In the genomic region with DNA sequence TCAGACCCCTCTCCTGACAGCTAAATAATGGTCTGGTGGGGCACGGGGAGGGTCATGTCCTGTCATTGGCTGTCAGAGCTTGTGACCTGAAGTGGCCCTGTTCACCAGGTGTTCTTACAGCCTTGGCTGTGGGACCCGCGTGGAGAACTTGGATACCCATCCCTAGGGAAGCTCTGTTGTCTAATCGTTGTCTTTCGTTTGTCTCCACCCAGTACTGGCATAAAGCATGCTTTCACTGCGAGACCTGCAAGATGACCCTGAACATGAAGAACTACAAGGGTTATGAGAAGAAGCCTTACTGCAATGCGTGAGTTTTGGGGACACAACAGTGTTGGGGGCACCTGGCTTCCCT, we compare ENCODE assay signal across 11 mouse cellular contexts. TPM values are rescaled to one million over a fixed set of nuclear protein-coding genes. Genes with fewer than 3 reads are reported as not detected.
A peak's percentile ranks its signal among the peaks of the same experiment; 100 is the strongest.
DNase-seq lines count a peak whose midpoint lies in the region; ATAC-seq lines count a peak whose summit lies in the region.
"Had no signal": no experiment of that assay in that cellular context is flagged by ENCODE, and none has a peak within 500 bp of the region (broad histone marks: within the 10 kb centered on the region; RNA-seq: fewer than 3 reads in every experiment).

No protein-coding gene starts in this region.

- peaks cover 13% of the 10 kb centered on the region; the same call in 1 of the 2 replicates for H3K36me3 ChIP-seq in lung, embryonic 15.5 days
- peaks cover 8% of the 10 kb centered on the region; the same call in 1 of the 2 replicates for H3K36me3 ChIP-seq in intestine, embryonic 15.5 days
- H3K36me3 ChIP-seq in stomach, embryonic 16.5 days (ENCODE audit: control insufficient read depth, insufficient read depth, low read length) = no peaks in the 10 kb centered on the region

- H3K27me3 ChIP-seq in lung, embryonic 15.5 days = no peaks in the 10 kb centered on the region
- H3K27me3 ChIP-seq in intestine, embryonic 15.5 days (replicated peaks) = no peaks in the 10 kb centered on the region
- no peaks in the 10 kb centered on the region for H3K27me3 ChIP-seq in stomach, embryonic 16.5 days (ENCODE audit: control insufficient read depth, insufficient read depth, low read length)

- peak overlapping the region; percentile 89 for H3K27ac ChIP-seq in lung, embryonic 15.5 days
- H3K27ac ChIP-seq in intestine, embryonic 15.5 days = peak overlapping the region; percentile 86; the same call in 1 of the 2 replicates
- peak overlapping the region; percentile 84; the same call in 1 of the 2 replicates for H3K27ac ChIP-seq in stomach, embryonic 16.5 days (ENCODE audit: low read length)

- 57% methylated on average over 7 of the region's 7 CpGs for WGBS in lung, embryonic 15.5 days
- 58% methylated on average over 7 of the region's 7 CpGs for WGBS in intestine, embryonic 15.5 days
- WGBS in stomach, embryonic 16.5 days = 56% methylated on average over 7 of the region's 7 CpGs

- no peaks in the 10 kb centered on the region for H3K9me3 ChIP-seq in lung, embryonic 15.5 days
- no peaks in the 10 kb centered on the region for H3K9me3 ChIP-seq in intestine, embryonic 15.5 days
- H3K9me3 ChIP-seq in stomach, embryonic 16.5 days (replicated peaks; ENCODE audit: control insufficient read depth, low read length) = no peaks in the 10 kb centered on the region

- H3K4me2 ChIP-seq in lung, embryonic 15.5 days = peak overlapping the region; percentile 52
- peak overlapping the region; percentile 51 for H3K4me2 ChIP-seq in intestine, embryonic 15.5 days (replicated peaks)
- no peak overlapping the region; the same call in 1 of the 2 replicates for H3K4me2 ChIP-seq in stomach, embryonic 16.5 days (ENCODE audit: low read depth, low read length)

- H3K4me3 ChIP-seq in lung, embryonic 15.5 days = no peak overlapping the region
- H3K4me3 ChIP-seq in intestine, embryonic 15.5 days (replicated peaks) = no peak overlapping the region
- no peak overlapping the region for H3K4me3 ChIP-seq in stomach, embryonic 16.5 days (replicated peaks; ENCODE audit: low read length)

- no peak overlapping the region for H3K9ac ChIP-seq in lung, embryonic 15.5 days
- H3K9ac ChIP-seq in intestine, embryonic 15.5 days = no peak overlapping the region
- H3K9ac ChIP-seq in stomach, embryonic 16.5 days (ENCODE audit: low read length) = 0 out of 2 replicates have a peak overlapping the region, but pooled peaks have one; percentile 51
- H3K9ac ChIP-seq: liver, postnatal 0 days had no signal

- DNase-seq in cerebellum, adult 9-10 months = peak; percentile 40
- DNase-seq in cerebellum, postnatal 36 days = no peak
- no peak for DNase-seq in lung, adult 18-20 months
- DNase-seq in layer of hippocampus, postnatal 36 days = no peak
- no peak for DNase-seq in frontal cortex, adult 2 months (ENCODE audit: extremely low spot score in 1 of 2, low spot score in 1 of 2)
- DNase-seq: thymus, postnatal 14 days had no signal

- peaks cover 98% of the 10 kb centered on the region for H3K4me1 ChIP-seq in lung, embryonic 15.5 days
- H3K4me1 ChIP-seq in intestine, embryonic 15.5 days (replicated peaks) = peaks cover 88% of the 10 kb centered on the region
- peaks cover 80% of the 10 kb centered on the region for H3K4me1 ChIP-seq in stomach, embryonic 16.5 days (ENCODE audit: control insufficient read depth, insufficient read depth, low read length)

- ATAC-seq in lung, embryonic 15.5 days (ENCODE audit: borderline replicate concordance, extremely low read depth, low FRiP score, low TSS enrichment) = no peak
- ATAC-seq in intestine, embryonic 15.5 days = no peak
- no peak for ATAC-seq in stomach, embryonic 16.5 days (ENCODE audit: insufficient read depth, low FRiP score)
- ATAC-seq: liver, postnatal 0 days had no signal

RNA-seq across cellular contexts. Expression of gene Lasp1, which starts 7.8 kb away (rescaled TPM):
- 153 and 160 TPM in 2 replicates for polyA plus RNA-seq in lung, embryonic 15.5 days (2015; fragmentation: Nextera tagmentation; extraction: Ambion mirVana)
- polyA plus RNA-seq in intestine, embryonic 15.5 days (2015; fragmentation: Nextera tagmentation; extraction: Ambion mirVana) = 123 and 126 TPM in 2 replicates
- polyA plus RNA-seq in stomach, embryonic 16.5 days (2015; fragmentation: Nextera tagmentation; extraction: Ambion mirVana) = 130 and 143 TPM in 2 replicates
- 10 to 100 TPM; 98.0 to 98.2 TPM for total RNA-seq in layer of hippocampus, postnatal 36 days (2021)
- polyA plus RNA-seq in frontal cortex, adult 2 months (2012; rRNA removed) = 108 and 111 TPM in 2 replicates

RNA-seq across cellular contexts. Expression of gene Rpl23, which starts 24.4 kb away (rescaled TPM):
- 457 and 490 TPM in 2 replicates for polyA plus RNA-seq in lung, embryonic 15.5 days (2015; fragmentation: Nextera tagmentation; extraction: Ambion mirVana)
- 530 and 606 TPM in 2 replicates for polyA plus RNA-seq in intestine, embryonic 15.5 days (2015; fragmentation: Nextera tagmentation; extraction: Ambion mirVana)
- 439 and 586 TPM in 2 replicates for polyA plus RNA-seq in stomach, embryonic 16.5 days (2015; fragmentation: Nextera tagmentation; extraction: Ambion mirVana)
- total RNA-seq in layer of hippocampus, postnatal 36 days (2021) = 100 to 1,000 TPM; 355 TPM
- polyA plus RNA-seq in frontal cortex, adult 2 months (2012; rRNA removed) = 342 and 345 TPM in 2 replicates

RNA-seq across cellular contexts. Expression of gene 1700001P01Rik, which starts 30.9 kb away (rescaled TPM):
- 0.85 TPM in 1 of 2 replicates, not detected in the other for polyA plus RNA-seq in lung, embryonic 15.5 days (2015; fragmentation: Nextera tagmentation; extraction: Ambion mirVana)
- polyA plus RNA-seq in intestine, embryonic 15.5 days (2015; fragmentation: Nextera tagmentation; extraction: Ambion mirVana) = 0.24 TPM in 1 of 2 replicates, not detected in the other
- not detected in 2 replicates for polyA plus RNA-seq in stomach, embryonic 16.5 days (2015; fragmentation: Nextera tagmentation; extraction: Ambion mirVana)
- total RNA-seq in layer of hippocampus, postnatal 36 days (2021) = 1 to 10 TPM in 1 of 2 experiments, under 1 TPM in 1; 0.60 to 1.3 TPM
- polyA plus RNA-seq in frontal cortex, adult 2 months (2012; rRNA removed) = 0.34 and 0.78 TPM in 2 replicates
- polyA plus RNA-seq: embryonic facial prominence, embryonic 14.5 days; liver, postnatal 0 days had no signal

RNA-seq across cellular contexts. Expression of gene B230217C12Rik, which starts 34.0 kb away (rescaled TPM):
- 4.2 and 4.4 TPM in 2 replicates for polyA plus RNA-seq in lung, embryonic 15.5 days (2015; fragmentation: Nextera tagmentation; extraction: Ambion mirVana)
- polyA plus RNA-seq in intestine, embryonic 15.5 days (2015; fragmentation: Nextera tagmentation; extraction: Ambion mirVana) = 5.2 and 5.3 TPM in 2 replicates
- polyA plus RNA-seq in stomach, embryonic 16.5 days (2015; fragmentation: Nextera tagmentation; extraction: Ambion mirVana) = 3.7 and 3.8 TPM in 2 replicates
- total RNA-seq in layer of hippocampus, postnatal 36 days (2021) = 10 to 100 TPM; 67.5 to 68.4 TPM
- polyA plus RNA-seq in frontal cortex, adult 2 months (2012; rRNA removed) = 102 and 104 TPM in 2 replicates

RNA-seq across cellular contexts. Expression of gene Cwc25, which starts 40.2 kb away (rescaled TPM):
- 15.6 and 18.5 TPM in 2 replicates for polyA plus RNA-seq in lung, embryonic 15.5 days (2015; fragmentation: Nextera tagmentation; extraction: Ambion mirVana)
- 13.3 and 13.4 TPM in 2 replicates for polyA plus RNA-seq in intestine, embryonic 15.5 days (2015; fragmentation: Nextera tagmentation; extraction: Ambion mirVana)
- 15.0 and 16.3 TPM in 2 replicates for polyA plus RNA-seq in stomach, embryonic 16.5 days (2015; fragmentation: Nextera tagmentation; extraction: Ambion mirVana)
- 10 to 100 TPM; 19.5 to 19.8 TPM for total RNA-seq in layer of hippocampus, postnatal 36 days (2021)
- polyA plus RNA-seq in frontal cortex, adult 2 months (2012; rRNA removed) = 18.0 and 19.0 TPM in 2 replicates
